Mouse (Mus musculus): ENCODE results near the gene Zfp870. TPM values are rescaled to one million over a fixed set of nuclear protein-coding genes. Genes with fewer than 3 reads are reported as not detected.
A peak's percentile ranks its signal among the peaks of the same experiment; 100 is the strongest.
"Not testable (repeated sequence)": the region's sequence is repeated elsewhere in the genome, so short reads cannot be mapped to it uniquely, and the experiment has no call there.

Gene Zfp870
- polyA plus RNA-seq, 1 experiment from 2014 or later = 7.7 TPM

DNA sequence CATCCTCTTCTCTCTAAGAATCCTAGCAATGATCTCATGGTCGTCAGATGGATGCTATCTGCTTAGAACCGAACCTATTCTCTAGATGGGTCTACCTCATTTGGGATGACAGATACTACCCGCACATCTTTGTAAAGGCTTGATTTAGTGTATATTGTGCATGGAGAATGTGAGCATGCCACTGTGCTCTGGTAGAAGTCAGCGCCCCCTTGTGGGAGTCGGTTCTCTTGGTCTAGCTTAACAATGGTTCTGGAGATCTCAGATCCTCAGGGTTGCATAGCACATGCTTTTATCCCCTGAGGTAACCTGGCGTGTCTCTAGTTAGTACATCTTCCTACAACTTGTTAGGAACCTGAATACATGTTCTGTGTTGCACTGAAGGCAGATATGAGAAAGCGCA lies 24.2 kb downstream of the Zfp870 start:
- ATAC-seq (replicated peaks; ENCODE audit: low FRiP score); H3K27me3 ChIP-seq; H3K9ac ChIP-seq; H3K4me1 ChIP-seq; H3K4me2 ChIP-seq; H3K27ac ChIP-seq; H3K36me3 ChIP-seq; H3K4me3 ChIP-seq (replicated peaks); H3K9me3 ChIP-seq (replicated peaks): not testable (repeated sequence)
- WGBS = 61% methylated on average over 4 of the region's 7 CpGs

DNA sequence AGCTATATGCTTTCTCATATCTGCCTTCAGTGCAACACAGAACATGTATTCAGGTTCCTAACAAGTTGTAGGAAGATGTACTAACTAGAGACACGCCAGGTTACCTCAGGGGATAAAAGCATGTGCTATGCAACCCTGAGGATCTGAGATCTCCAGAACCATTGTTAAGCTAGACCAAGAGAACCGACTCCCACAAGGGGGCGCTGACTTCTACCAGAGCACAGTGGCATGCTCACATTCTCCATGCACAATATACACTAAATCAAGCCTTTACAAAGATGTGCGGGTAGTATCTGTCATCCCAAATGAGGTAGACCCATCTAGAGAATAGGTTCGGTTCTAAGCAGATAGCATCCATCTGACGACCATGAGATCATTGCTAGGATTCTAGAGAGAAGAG lies 34.7 kb downstream of the Zfp870 start:
- not testable (repeated sequence) for H3K4me2 ChIP-seq; H3K9me3 ChIP-seq (replicated peaks); H3K27ac ChIP-seq; ATAC-seq (replicated peaks; ENCODE audit: low FRiP score); H3K4me1 ChIP-seq; H3K27me3 ChIP-seq; H3K9ac ChIP-seq; H3K4me3 ChIP-seq (replicated peaks); H3K36me3 ChIP-seq
- 75% methylated on average over 4 of the region's 6 CpGs for WGBS

DNA sequence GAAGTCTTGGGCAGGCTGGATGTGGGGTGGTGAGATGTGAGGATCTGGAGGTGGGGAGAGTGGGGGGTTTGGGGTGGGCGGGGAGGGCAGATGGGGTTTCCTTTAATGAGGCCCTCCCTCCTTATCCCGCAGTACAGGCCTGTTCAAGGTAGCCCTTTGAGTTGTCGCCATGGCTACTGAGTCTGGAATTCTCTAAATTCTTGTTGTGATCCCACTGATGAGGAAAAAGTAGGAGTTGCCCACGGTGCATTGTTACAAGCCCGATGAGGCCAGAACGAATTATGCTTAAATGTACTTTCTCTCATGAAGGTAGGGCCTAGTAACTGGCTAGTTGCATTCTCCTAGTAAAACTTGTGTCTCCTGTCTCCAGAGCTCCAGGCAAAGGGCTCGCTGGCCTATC lies 39.9 kb downstream of the Zfp870 start:
- H3K9me3 ChIP-seq (replicated peaks) = no peaks in the 10 kb centered on the region
- 63% methylated on average over 7 of the region's 7 CpGs for WGBS
- no peak overlapping the region for H3K27ac ChIP-seq
- no peak overlapping the region for H3K4me2 ChIP-seq
- no peak overlapping the region for H3K9ac ChIP-seq
- no peaks in the 10 kb centered on the region for H3K4me1 ChIP-seq
- no peaks in the 10 kb centered on the region for H3K27me3 ChIP-seq
- no peak for ATAC-seq (replicated peaks; ENCODE audit: low FRiP score)
- H3K4me3 ChIP-seq (replicated peaks) = no peak overlapping the region
- H3K36me3 ChIP-seq = no peaks in the 10 kb centered on the region

GRCm38 (mm10) chr17:32841388-32841787 lies 50.1 kb downstream of the Zfp870 start:
- 87% methylated on average over 2 of the region's 2 CpGs for WGBS
- H3K27me3 ChIP-seq = no peaks in the 10 kb centered on the region
- peaks cover 6% of the 10 kb centered on the region for H3K4me1 ChIP-seq
- H3K4me3 ChIP-seq (replicated peaks) = no peak overlapping the region
- H3K36me3 ChIP-seq = no peaks in the 10 kb centered on the region
- H3K9me3 ChIP-seq (replicated peaks) = 0 out of 2 replicates have a peak, but pooled peaks cover 4% of the 10 kb centered on the region
- no peak for ATAC-seq (replicated peaks; ENCODE audit: low FRiP score)
- H3K4me2 ChIP-seq = no peak overlapping the region
- no peak overlapping the region for H3K27ac ChIP-seq
- no peak overlapping the region for H3K9ac ChIP-seq

GRCm38 (mm10) chr17:32839083-32839802 lies 52.2 kb downstream of the Zfp870 start:
- peak; percentile 84 for ATAC-seq (replicated peaks; ENCODE audit: low FRiP score)
- no peak overlapping the region for H3K27ac ChIP-seq
- peaks cover 6% of the 10 kb centered on the region for H3K4me1 ChIP-seq
- H3K36me3 ChIP-seq = no peaks in the 10 kb centered on the region
- H3K9me3 ChIP-seq (replicated peaks) = 0 out of 2 replicates have a peak, but pooled peaks cover 4% of the 10 kb centered on the region
- H3K4me2 ChIP-seq = peak overlapping the region; percentile 22
- H3K27me3 ChIP-seq = no peaks in the 10 kb centered on the region
- 28% methylated on average over 15 of the region's 15 CpGs for WGBS
- no peak overlapping the region for H3K4me3 ChIP-seq (replicated peaks)
- H3K9ac ChIP-seq = no peak overlapping the region

- Histone ChIP-seq H3K4me1 (peaks cover 12% of the 10 kb centered on the region), H3K27ac (no peak overlapping the region), H3K9ac (no peak overlapping the region; the same call in 1 of the 2 replicates), H3K4me2 (peak overlapping the region; percentile 64), H3K9me3 (replicated peaks) (no peaks in the 10 kb centered on the region), H3K4me3 (replicated peaks) (peak overlapping the region; percentile 73), H3K36me3 (peaks cover 17% of the 10 kb centered on the region), H3K27me3 (no peaks in the 10 kb centered on the region)
- no peak for ATAC-seq (replicated peaks; ENCODE audit: low FRiP score)
- 32% methylated on average over 3 of the region's 3 CpGs for WGBS
These were observed 61.0 kb downstream of the Zfp870 start for GRCm38 (mm10) chr17:32830418-32830782.

- no peaks in the 10 kb centered on the region for H3K27me3 ChIP-seq
- WGBS = 1% methylated on average over 35 of the region's 35 CpGs
- peak within 1 kb of the TSS; percentile 64 for H3K4me2 ChIP-seq
- peaks cover 23% of the 10 kb centered on the region for H3K36me3 ChIP-seq
- peak within 1 kb of the TSS; percentile 90 for H3K9ac ChIP-seq
- peak within 1 kb of the TSS; percentile 73 for H3K4me3 ChIP-seq (replicated peaks)
- H3K4me1 ChIP-seq = peaks cover 12% of the 10 kb centered on the region
- no peaks in the 10 kb centered on the region for H3K9me3 ChIP-seq (replicated peaks)
- peak; percentile 99 for ATAC-seq (replicated peaks; ENCODE audit: low FRiP score)
- peak within 1 kb of the TSS; percentile 74 for H3K27ac ChIP-seq
These were observed 61.7 kb downstream of the Zfp870 start, which contains the start of gene Zfp799 for GRCm38 (mm10) chr17:32829540-32830417. TSS of gene Zfp799 (minus strand) at chr17:32830261.

Other genes starting within 250 kb of the Zfp870 start
- 0.12 TPM in 1 of 2 replicates, not detected in the other for gene Cyp4f40, start 232.7 kb downstream of the Zfp870 start, polyA plus RNA-seq (2015; fragmentation: Nextera tagmentation; extraction: Ambion mirVana)
- gene Cyp4f15, start 206.0 kb downstream of the Zfp870 start, polyA plus RNA-seq (2015; fragmentation: Nextera tagmentation; extraction: Ambion mirVana) = 0.16 TPM in 1 of 2 replicates, not detected in the other
- gene Zfp871, start 103.4 kb downstream of the Zfp870 start, polyA plus RNA-seq (2015; fragmentation: Nextera tagmentation; extraction: Ambion mirVana) = 31.2 and 33.4 TPM in 2 replicates
- gene Zfp811, start 81.7 kb downstream of the Zfp870 start, polyA plus RNA-seq (2015; fragmentation: Nextera tagmentation; extraction: Ambion mirVana) = 3.0 TPM in 2 replicates
- 15.9 and 17.3 TPM in 2 replicates for gene Zfp799, start 61.4 kb downstream of the Zfp870 start, polyA plus RNA-seq (2015; fragmentation: Nextera tagmentation; extraction: Ambion mirVana)
- gene Cyp4f14, start 25.7 kb upstream of the Zfp870 start, polyA plus RNA-seq (2015; fragmentation: Nextera tagmentation; extraction: Ambion mirVana) = not detected in 2 replicates
- gene Cyp4f13, start 55.8 kb upstream of the Zfp870 start, polyA plus RNA-seq (2015; fragmentation: Nextera tagmentation; extraction: Ambion mirVana) = 10.8 and 13.3 TPM in 2 replicates
- gene Zfp472, start 74.2 kb upstream of the Zfp870 start, polyA plus RNA-seq (2015; fragmentation: Nextera tagmentation; extraction: Ambion mirVana) = 9.9 and 12.1 TPM in 2 replicates
- gene Zfp952, start 101.5 kb upstream of the Zfp870 start, polyA plus RNA-seq (2015; fragmentation: Nextera tagmentation; extraction: Ambion mirVana) = 11.2 and 11.9 TPM in 2 replicates
- gene Zfp763, start 141.8 kb upstream of the Zfp870 start, polyA plus RNA-seq (2015; fragmentation: Nextera tagmentation; extraction: Ambion mirVana) = 13.9 and 14.9 TPM in 2 replicates
- not detected in 2 replicates for gene 4921501E09Rik, start 176.4 kb upstream of the Zfp870 start, polyA plus RNA-seq (2015; fragmentation: Nextera tagmentation; extraction: Ambion mirVana)
- gene Zfp563, start 197.7 kb upstream of the Zfp870 start, polyA plus RNA-seq (2015; fragmentation: Nextera tagmentation; extraction: Ambion mirVana) = 6.4 and 8.2 TPM in 2 replicates
- gene Morc2b, start 248.0 kb upstream of the Zfp870 start, polyA plus RNA-seq (2015; fragmentation: Nextera tagmentation; extraction: Ambion mirVana) = not detected in 2 replicates